Mouse (Mus musculus) cerebellum, adult 2 months (tissue): ENCODE data around the gene Zfp598.

Experiments used
- CTCF ChIP-seq: fragments of 200-500 bp; IDR thresholded peaks from 2 replicates; pipeline ENCODE4 v1.5.1; 2011; ENCODE audit warnings: low read depth, mild to moderate bottlenecking, control low read depth, low read length, moderate library complexity, borderline replicate concordance; ENCODE audit not compliant: insufficient read depth
- POLR2A ChIP-seq: fragments of 200-500 bp; IDR thresholded peaks from 2 replicates; pipeline ENCODE4 v1.6.1; 2011; ENCODE audit warnings: low read length, control low read depth, borderline replicate concordance; ENCODE audit not compliant: insufficient read depth

DNA sequence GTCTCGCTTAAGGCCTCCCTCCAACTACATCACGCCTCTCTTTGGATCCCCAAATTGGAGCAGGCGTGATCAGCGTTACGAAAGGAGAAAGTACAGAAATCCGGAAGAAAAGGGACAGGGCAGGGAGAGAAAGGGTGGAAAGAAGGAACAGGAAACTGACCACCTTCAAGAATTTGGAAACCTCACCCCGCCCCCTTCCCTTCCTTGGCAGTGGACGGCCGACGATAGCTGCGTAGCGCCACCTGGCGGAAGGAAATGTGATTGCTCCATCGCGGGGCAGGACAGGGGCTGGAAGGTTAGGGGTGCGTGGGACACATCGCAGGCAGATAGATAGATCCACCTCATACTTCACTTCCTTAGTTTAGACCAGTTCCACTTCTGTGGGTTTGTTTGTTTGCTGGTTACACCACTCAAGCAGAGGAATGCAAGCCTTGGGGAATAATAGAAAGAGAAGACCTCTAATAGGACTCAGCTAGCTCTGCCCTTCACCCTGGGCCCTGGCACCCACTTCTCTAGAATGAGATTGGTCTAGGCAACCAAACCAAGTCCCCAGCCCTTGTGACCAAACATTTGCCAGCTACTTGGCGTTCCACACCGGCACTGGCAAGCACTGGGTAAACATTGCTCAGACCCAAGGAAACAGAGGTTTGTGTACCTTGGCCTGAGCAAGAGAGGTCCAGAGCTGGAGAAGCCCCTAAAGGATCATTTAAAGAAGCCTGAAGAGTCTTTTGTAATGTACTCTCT lies 15.3 kb upstream of the Zfp598 start:
- no peak for TF ChIP-seq POLR2A
- TF ChIP-seq CTCF = peak; percentile 95
